Mouse (Mus musculus) B cell, adult 2 months (primary cell): ENCODE data around the gene Atg9a.

Source experiments
- DNase-seq, 2 experiments: peaks; one replicate each; pipeline ENCODE4 v3.0.0; 2022

Gene Atg9a

DNA sequence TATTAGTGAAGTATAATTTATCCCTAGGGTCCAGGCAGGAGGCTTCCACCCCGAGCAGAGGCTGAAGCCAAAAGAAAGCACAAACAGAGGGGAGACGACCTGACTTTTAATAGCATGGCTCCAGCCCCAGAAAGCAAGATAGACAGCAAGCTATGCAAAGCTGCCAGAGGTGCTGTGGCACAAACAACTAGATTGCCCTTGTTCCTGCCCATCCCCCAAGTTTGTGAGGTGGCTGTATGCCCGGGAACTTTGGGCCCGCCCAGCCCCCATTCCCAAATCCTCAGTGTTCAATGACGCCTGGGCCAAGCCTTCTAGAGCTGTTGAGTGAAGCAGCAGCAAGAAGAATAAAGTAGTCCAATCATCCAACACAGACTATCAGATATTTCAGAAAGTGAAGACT is 22.9 kb upstream of the Atg9a start:
- no peak for DNase-seq

DNA sequence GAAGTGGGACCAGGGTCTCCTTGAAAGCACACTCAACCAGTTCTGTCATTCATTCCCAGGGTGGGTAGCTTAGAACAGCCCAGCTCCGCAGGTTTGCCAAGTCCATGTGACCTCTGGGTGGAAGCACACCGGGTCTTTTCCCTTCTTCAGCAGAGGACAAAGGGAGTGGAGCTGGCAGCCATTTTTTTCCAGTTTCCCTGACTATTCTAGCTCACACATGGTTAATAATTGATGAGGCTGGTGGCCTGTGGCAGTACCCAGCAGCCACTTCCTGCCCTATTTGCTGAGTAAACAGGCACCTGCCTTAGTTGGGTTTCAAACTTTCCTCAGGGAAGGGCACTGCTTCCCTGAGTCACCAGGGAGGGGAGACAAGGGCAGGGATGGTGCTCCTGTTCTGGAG is 22.4 kb upstream of the Atg9a start:
- DNase-seq: no peak

DNA sequence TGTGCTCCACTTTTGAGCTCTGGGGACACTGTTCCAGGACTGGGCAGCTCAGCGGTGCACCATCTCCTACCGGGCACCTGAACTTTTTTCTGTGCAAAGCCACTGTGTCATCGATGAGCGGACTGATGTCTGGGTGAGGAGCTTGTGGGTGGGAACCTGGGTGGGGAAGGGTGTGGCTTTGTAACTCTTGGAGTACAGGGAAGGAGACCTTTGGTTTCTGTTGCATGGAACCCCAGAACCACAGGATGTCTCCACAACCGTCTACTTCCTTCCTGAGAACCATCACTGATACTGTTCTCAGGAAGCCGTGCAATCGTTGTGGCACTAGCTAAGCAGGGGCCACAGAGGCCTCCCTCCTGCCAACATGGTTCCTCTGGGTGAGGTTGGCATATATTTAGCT is 21.1 kb upstream of the Atg9a start:
- DNase-seq: no peak

DNA sequence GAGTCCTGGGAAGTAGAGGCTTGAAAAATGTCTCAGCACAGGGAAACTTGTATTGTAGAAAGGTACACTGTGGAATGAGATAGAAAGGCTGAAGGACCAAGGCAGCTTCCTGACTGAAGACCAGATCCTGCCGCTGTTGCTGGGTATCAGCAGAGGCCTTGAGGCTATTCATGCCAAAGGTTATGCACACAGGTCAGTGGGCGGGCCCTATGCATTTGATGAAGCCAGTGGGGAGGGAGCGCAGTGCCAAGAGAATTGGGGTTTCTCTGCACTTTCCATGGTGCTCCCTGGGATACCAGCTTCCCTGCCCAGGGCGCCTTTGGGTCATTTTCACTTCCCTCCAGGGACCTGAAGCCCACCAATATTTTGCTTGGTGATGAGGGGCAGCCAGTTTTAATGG is 20.5 kb upstream of the Atg9a start:
- no peak for DNase-seq

DNA sequence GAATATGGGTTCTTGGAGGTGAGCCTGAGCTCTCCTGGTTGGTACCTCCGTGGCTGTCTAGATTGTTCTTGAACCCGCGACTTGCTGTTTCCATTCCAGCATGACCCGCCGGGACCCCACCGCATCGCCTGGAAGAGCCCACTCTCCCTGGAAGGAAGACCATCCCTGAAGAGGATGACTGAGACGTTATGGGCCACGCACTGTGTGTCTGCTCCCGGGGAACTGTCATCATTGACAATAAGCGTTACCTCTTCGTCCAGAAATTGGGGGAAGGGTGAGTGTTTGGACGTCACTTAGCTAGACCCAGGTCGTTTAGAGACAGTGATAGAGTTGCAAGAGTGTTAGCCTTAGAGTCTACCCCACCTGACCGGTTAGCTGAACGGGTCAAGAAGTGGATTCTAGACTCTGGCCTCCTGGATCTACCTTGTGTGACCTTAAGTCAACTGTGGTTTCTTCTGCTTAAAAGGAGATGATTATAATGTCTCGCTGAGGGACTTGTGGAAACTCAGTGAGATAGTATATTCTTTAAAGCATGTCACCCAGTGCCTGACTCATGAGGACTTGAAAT is 19.2 kb upstream of the Atg9a start:
- no peak for DNase-seq

DNA sequence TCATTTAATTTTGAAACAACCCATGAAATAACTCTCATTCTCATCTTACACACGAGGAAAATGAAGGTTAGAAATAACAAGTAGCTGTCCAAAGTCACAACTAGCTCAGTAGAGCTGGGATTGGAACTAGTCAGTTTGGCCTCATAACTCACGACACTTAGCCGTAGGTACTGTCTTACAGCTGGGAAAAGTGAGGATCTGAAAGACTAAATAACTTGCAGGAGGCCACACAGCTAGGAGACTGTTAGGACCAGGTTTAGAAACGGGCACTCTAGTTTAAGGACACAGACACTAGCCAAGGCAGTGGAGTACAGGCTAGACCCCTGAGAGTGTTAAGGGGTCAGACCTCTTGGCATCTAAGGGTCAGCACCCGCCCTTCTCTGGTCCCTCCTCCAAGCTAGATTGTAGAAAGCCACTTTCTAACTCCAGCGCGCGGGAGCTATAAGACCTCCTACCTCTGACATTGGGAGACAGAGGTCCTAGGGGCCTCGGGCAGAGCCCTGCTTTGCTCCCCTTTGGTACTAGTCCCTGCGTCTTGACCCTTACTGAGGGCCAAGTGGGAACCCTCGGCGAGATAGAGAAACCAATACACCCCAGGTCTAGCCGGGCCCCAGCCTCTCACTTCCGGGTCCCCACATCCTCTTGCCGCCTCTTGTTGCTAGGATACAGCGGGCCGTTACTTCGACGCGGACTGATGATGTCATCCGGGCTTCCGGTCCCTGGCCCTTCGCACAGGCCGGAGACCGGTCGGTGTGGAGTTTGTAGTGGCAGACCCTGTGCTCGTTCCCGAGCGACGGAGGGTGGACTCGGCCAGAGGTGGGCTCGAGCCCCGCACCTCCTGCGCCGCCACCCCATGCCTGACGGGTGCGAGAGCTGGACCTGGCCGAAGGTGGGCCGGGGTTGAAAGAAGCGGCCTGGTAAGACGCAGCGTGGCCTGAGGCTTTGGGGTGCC is 18.4 kb upstream of the Atg9a start, which contains the start of the genes Glb1l and Stk16:
Glb1l (minus strand) TSS at position 678 of the 952 bp plus-strand sequence.
Stk16 (plus strand) TSS at position 703 of the 952 bp plus-strand sequence.
- peak; percentile 97 for DNase-seq

DNA sequence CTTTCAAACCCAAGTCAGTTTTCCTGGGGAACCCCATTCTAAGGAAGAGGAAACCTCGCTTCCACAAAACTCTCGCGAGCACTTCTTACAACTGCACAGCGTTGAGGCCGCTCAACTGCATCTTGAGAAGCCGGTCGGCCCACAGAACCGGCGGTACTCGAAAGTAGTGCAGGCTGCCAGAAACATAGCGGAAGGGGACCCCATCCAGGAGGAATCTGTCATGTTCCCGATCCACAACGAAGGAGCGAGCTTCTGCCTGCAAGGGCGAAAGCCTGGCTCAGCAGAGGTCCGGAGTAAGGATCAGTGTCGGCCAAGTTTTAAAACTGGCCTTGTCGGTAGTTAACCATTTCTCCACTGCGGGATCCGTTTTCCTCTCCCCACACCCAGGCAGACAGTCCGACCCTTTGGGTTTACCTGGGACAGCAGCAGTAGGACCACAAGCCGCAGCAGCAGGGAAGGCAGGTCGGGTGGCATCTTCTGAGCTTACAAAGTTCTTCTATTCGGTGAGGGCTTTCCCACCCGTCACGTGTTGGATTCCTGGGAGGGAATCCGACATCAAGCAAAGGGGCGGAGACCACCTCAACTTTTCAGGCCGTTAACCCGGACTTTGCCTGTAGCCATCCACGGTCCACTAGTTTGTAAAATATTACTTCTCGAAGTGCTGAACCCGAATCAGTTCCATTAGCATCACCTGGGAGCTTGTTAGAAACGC is 17.1 kb upstream of the Atg9a start:
- peak; percentile 22 to 43 for DNase-seq

DNA sequence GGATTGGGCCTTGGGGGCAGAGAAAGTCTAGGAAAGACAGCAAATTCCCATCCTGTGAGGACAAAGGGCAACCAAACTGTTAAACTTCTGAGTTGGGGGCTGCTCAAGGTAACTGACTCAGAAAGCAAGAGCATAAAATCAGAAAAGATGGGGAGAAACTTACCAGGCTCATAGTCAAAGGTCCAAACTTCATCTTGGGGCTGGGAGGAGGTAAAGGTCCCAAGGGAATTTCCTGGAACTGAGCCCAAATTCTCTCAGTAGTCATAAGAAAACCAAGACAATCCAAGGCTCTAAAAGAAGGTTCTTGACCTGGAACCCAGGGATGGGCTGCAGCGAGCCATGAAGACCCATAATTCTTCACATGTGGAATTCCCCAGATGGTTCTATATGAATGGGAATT is 9.2 kb upstream of the Atg9a start:
- no peak for DNase-seq

- DNase-seq: peak; percentile 22 to 29
Measured at GRCm38 (mm10) chr1:75192452-75192851, 456 bp upstream of the Atg9a start.

- no peak for DNase-seq
Measured at GRCm38 (mm10) chr1:75191258-75191621, 756 bp downstream of the Atg9a start.

DNA sequence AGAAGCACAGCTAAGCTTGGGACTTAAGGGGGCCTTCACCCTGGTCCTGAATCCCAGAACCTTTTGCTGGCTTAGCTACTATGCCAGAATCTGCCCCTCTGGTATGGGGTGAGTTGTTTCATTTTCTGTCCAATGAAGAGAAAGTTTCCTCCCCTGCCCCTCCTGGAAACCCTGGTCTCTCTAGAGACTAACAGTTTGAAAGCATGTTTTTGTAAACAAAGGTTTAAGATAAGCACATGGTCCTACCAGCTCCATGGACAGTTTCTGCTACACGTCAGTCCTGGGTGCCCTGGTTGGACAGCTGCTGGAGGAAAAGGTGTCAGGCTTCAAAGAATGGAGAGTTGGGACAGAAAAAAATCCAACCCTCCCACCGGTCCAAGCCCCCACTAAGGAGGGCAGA is 1.4 kb downstream of the Atg9a start:
- no peak for DNase-seq

GRCm38 (mm10) chr1:75187914-75188483 is 4.0 kb downstream of the Atg9a start:
- no peak for DNase-seq

- no peak for DNase-seq
Measured at GRCm38 (mm10) chr1:75187126-75187525, 4.9 kb downstream of the Atg9a start.

DNA sequence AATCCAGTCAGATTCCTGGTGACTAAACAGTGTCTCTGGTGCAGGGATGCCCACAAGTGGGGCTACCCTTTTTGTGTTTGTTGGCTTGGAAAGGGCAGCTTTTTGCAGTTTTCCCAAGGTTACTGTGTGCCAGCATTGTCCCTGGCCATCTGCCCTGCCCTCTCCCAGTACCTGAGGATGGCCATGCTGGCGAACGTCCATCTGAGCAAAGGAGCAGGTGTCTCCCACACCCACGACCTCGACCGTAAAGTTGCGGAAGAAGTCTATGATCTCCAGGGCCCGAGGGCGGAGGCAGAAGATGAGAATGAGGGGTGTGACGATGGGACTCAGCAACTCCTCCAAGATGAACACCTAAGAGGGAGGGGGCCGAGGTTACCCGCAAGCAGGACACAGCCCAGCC is 6.5 kb downstream of the Atg9a start:
- no peak for DNase-seq

DNA sequence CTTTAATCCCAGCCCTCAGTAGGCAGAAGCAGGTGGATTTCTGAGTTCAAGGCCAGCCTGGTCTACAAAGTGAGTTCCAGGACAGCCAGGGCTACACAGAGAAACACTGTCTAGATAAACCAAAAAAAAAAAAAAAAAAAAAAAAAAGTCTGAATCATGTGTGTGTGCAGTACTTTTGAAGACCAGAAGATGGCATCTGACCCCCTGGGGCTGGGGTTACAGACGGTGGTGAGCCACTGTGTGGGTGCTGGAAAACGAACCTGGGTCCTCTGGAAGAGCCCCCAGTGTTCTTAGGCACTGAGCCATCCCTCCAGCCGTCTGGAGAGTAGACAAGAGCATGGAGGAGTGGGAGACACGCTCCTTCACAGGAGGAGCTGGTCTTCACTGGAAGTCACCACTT is 9.8 kb downstream of the Atg9a start:
- DNase-seq: no peak

DNA sequence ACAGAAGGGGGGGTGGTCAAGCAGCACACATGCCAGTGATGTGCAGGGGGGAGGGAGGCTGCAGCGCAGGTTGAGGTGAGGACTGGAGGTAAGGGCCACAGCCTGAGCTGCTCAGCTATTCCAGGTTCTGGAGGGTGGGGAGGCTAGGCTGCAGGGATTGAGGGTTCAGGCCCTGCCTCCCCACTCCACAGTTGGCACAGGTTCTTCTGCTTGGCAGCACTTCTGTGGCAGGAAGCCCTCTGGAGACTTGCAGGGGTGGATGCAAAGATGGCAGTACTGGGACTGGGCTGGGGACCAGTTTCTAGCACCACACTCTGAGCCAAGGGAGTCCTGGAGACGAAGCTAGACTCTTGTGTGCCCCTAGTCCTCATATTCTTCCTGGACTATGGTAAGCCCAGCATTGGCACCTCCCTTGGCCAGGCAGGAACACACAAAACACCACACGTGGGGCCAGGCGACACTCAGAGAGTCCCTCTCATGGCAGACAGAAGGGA is 10.6 kb downstream of the Atg9a start:
- DNase-seq: no peak

DNA sequence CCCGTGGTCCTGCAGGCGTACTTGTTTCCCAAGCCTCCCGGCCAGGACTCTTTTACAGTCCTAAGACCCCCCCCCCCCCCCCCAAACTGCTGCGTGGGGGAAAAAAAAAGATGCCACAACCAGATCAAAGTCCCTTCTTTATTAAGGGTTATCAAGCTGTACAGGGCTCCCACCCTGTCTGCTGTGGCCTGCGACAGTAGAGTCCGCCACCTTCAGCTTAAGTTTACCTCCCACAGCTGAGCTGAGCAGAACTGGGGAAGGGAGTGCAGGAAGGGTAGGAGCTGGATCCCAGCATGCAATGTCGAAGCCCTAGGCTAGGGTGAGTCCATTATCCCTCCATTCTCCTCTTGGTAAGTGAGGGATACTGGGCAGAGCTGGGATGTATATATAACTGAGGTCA is 11.3 kb downstream of the Atg9a start:
- no peak for DNase-seq

DNA sequence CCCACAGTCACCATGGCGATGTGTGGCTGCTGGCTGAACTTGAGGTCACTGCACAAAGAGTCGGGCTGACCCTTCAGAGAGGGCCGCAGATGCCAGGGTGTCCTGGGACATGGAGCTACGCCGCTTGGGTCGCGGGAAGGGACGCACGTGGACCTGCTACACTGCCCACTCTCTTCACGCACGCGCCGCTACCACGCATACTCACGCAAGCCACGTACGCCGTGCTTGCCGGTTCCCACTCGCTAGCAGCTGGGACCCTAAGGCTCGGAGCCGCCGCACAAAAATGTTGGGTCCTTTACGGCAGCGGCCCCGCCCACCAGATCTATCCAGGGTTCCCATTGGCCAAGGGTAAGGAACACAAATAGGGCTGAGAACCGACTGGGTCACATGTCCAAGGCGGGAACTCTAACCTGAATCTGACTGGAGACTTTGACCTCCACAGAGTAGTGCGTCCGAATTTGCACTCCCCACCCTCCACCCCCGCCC is 11.8 kb downstream of the Atg9a start, which contains the start of gene Abcb6:
Abcb6 (minus strand) TSS at position 288 of the 486 bp plus-strand sequence.
- peak; percentile 83 to 86 for DNase-seq

- DNase-seq: peak in 1 of 2 experiments; percentile 45
Measured at GRCm38 (mm10) chr1:75179334-75180104, 12.5 kb downstream of the Atg9a start.

GRCm38 (mm10) chr1:75168472-75169464 is 23.2 kb downstream of the Atg9a start, which contains the start of gene Zfand2b:
Gene Zfand2b, plus strand, starts transcription at chr1:75168646.
- DNase-seq: peak; percentile 99

- no peak for DNase-seq
Measured at GRCm38 (mm10) chr1:75168093-75168471, 23.9 kb downstream of the Atg9a start.
